ENCODE assay signal across 14 mouse cellular contexts in genomic region chr11:16783926-16784659, GRCm38 (mm10). TPM values are rescaled to one million over a fixed set of nuclear protein-coding genes. Genes with fewer than 3 reads are reported as not detected.
A peak's percentile ranks its signal among the peaks of the same experiment; 100 is the strongest.
DNase-seq lines count a peak whose midpoint lies in the region; ATAC-seq lines count a peak whose summit lies in the region.
"Had no signal": no experiment of that assay in that cellular context is flagged by ENCODE, and none has a peak within 500 bp of the region (broad histone marks: within the 10 kb centered on the region; RNA-seq: fewer than 3 reads in every experiment).

No protein-coding gene starts in this region.

- no peak overlapping the region for H3K9ac ChIP-seq in intestine, embryonic 14.5 days (ENCODE audit: low read length)
- no peak overlapping the region for H3K9ac ChIP-seq in intestine, embryonic 16.5 days (ENCODE audit: low read depth, low read length)
- H3K9ac ChIP-seq in forebrain, embryonic 12.5 days: no peak overlapping the region
- H3K9ac ChIP-seq: liver, embryonic 14.5 days; neural tube, embryonic 13.5 days had no signal

- WGBS in intestine, embryonic 14.5 days: 74% methylated on average over 8 of the region's 8 CpGs
- 73% methylated on average over 8 of the region's 8 CpGs for WGBS in intestine, embryonic 16.5 days
- 89% methylated on average over 8 of the region's 8 CpGs for WGBS in forebrain, embryonic 12.5 days

- H3K4me2 ChIP-seq in intestine, embryonic 14.5 days (ENCODE audit: low read length): no peak overlapping the region
- no peak overlapping the region for H3K4me2 ChIP-seq in intestine, embryonic 16.5 days (ENCODE audit: low read depth, low read length)
- H3K4me2 ChIP-seq in forebrain, embryonic 12.5 days: no peak overlapping the region
- H3K4me2 ChIP-seq: neural tube, embryonic 13.5 days had no signal

- ATAC-seq in intestine, embryonic 14.5 days (replicated peaks; ENCODE audit: low FRiP score, low TSS enrichment, low read depth): no peak
- ATAC-seq in intestine, embryonic 16.5 days: no peak
- ATAC-seq in forebrain, embryonic 12.5 days (ENCODE audit: low FRiP score): no peak
- ATAC-seq: inflammation-experienced regulatory T-cells, adult 6 months had no signal

- H3K27ac ChIP-seq in intestine, embryonic 14.5 days (ENCODE audit: low read depth): 0 out of 2 replicates have a peak overlapping the region, but pooled peaks have one; percentile 1
- H3K27ac ChIP-seq in intestine, embryonic 16.5 days (ENCODE audit: low read length): no peak overlapping the region
- H3K27ac ChIP-seq in forebrain, embryonic 12.5 days: no peak overlapping the region
- H3K27ac ChIP-seq: liver, embryonic 14.5 days; neural tube, embryonic 13.5 days had no signal

- no peaks in the 10 kb centered on the region for H3K36me3 ChIP-seq in intestine, embryonic 14.5 days (ENCODE audit: control insufficient read depth, insufficient read depth, low read length)
- H3K36me3 ChIP-seq in intestine, embryonic 16.5 days (ENCODE audit: control insufficient read depth, insufficient read depth, low read length): no peaks in the 10 kb centered on the region
- no peaks in the 10 kb centered on the region for H3K36me3 ChIP-seq in forebrain, embryonic 12.5 days (replicated peaks)
- H3K36me3 ChIP-seq: neural tube, embryonic 13.5 days had no signal

- H3K27me3 ChIP-seq in intestine, embryonic 14.5 days (replicated peaks; ENCODE audit: control insufficient read depth, insufficient read depth, low read length): no peaks in the 10 kb centered on the region
- H3K27me3 ChIP-seq in intestine, embryonic 16.5 days (replicated peaks; ENCODE audit: control insufficient read depth, insufficient read depth, low read length): no peaks in the 10 kb centered on the region
- H3K27me3 ChIP-seq in forebrain, embryonic 12.5 days: no peaks in the 10 kb centered on the region
- H3K27me3 ChIP-seq: neural tube, embryonic 13.5 days had no signal

- H3K4me1 ChIP-seq in intestine, embryonic 14.5 days (replicated peaks; ENCODE audit: control insufficient read depth, insufficient read depth, low read length): no peaks in the 10 kb centered on the region
- peaks cover 4% of the 10 kb centered on the region for H3K4me1 ChIP-seq in intestine, embryonic 16.5 days (ENCODE audit: control insufficient read depth, insufficient read depth, low read length)
- peaks cover 11% of the 10 kb centered on the region; the same call in 1 of the 2 replicates for H3K4me1 ChIP-seq in forebrain, embryonic 12.5 days
- H3K4me1 ChIP-seq: neural tube, embryonic 13.5 days had no signal

- DNase-seq in intestine, embryonic 14.5 days (ENCODE audit: low spot score): no peak
- DNase-seq in kidney, adult 9 months: peak; percentile 82
- peak; percentile 45 for DNase-seq in kidney, postnatal 14 days
- peak; percentile 47 for DNase-seq in lung, postnatal 36 days
- DNase-seq in ovary, postnatal 10 days (ENCODE audit: low spot score): no peak
- DNase-seq: cerebellum, postnatal 36 days; gastrocnemius, postnatal 36 days; retina, postnatal 1 day; thymus, postnatal 4 days had no signal

- no peaks in the 10 kb centered on the region for H3K9me3 ChIP-seq in intestine, embryonic 14.5 days (ENCODE audit: control insufficient read depth, low read length)
- no peaks in the 10 kb centered on the region for H3K9me3 ChIP-seq in intestine, embryonic 16.5 days (ENCODE audit: control insufficient read depth, low read length)
- no peaks in the 10 kb centered on the region for H3K9me3 ChIP-seq in forebrain, embryonic 12.5 days
- H3K9me3 ChIP-seq: neural tube, embryonic 13.5 days had no signal

- no peak overlapping the region for H3K4me3 ChIP-seq in intestine, embryonic 14.5 days (ENCODE audit: low read depth, low read length)
- H3K4me3 ChIP-seq in intestine, embryonic 16.5 days (ENCODE audit: low read length): no peak overlapping the region
- no peak overlapping the region for H3K4me3 ChIP-seq in forebrain, embryonic 12.5 days (replicated peaks)
- H3K4me3 ChIP-seq: neural tube, embryonic 13.5 days had no signal

RNA-seq across cellular contexts. Expression of gene Egfr, which starts 32.1 kb away (rescaled TPM):
- 21.2 and 21.4 TPM in 2 replicates for polyA plus RNA-seq in intestine, embryonic 14.5 days (2014; fragmentation: Nextera tagmentation; extraction: Ambion mirVana)
- 9.5 and 12.4 TPM in 2 replicates for polyA plus RNA-seq in intestine, embryonic 16.5 days (2015; fragmentation: Nextera tagmentation; extraction: Ambion mirVana)
- 3.5 and 4.7 TPM in 2 replicates for polyA plus RNA-seq in forebrain, embryonic 12.5 days (2016; fragmentation: Nextera tagmentation; extraction: Ambion mirVana)
- polyA plus RNA-seq: inflammation-experienced regulatory T-cells, adult 6 months had no signal

Comparison
In these comparisons a context has a peak if more than half of its experiments do, and no peak if none do; other contexts are left out.
1. DNase-seq: peak in kidney, adult 9 months (single experiment), kidney, postnatal 14 days (single experiment) and lung, postnatal 36 days (single experiment); none in intestine, embryonic 14.5 days (single experiment) and ovary, postnatal 10 days (single experiment).